Mouse (Mus musculus): ENCODE results near the gene Cnn1.

The Cnn1 gene

GRCm38 (mm10) chr9:22098993-22099696, at the start of gene Cnn1:
Cnn1 (plus strand) TSS chr9:22099216.
- in situ Hi-C loops (cut with MboI, MseI): no loop called here

DNA sequence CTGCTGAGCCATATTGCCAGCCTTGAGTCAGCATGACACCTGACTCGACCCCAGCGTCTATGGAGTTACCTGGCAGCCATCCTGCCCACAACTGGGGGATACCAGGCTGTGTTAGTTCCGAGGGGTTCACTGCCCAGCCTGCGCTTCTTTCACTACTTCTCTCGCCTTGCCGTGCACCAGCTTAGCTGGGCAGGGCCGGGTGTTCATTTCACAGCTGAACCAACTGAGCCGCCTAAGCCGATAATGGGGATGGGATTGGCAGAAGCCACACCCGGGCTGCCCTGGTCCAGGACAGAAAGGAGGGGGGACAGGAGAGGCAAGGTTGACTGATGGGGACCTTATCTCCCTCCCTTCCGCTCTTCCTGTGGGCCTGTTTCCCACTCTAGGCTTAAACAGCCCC, 49.7 kb upstream of the Cnn1 start:
- in situ Hi-C loops (cut with MboI, MseI): no loop called here

DNA sequence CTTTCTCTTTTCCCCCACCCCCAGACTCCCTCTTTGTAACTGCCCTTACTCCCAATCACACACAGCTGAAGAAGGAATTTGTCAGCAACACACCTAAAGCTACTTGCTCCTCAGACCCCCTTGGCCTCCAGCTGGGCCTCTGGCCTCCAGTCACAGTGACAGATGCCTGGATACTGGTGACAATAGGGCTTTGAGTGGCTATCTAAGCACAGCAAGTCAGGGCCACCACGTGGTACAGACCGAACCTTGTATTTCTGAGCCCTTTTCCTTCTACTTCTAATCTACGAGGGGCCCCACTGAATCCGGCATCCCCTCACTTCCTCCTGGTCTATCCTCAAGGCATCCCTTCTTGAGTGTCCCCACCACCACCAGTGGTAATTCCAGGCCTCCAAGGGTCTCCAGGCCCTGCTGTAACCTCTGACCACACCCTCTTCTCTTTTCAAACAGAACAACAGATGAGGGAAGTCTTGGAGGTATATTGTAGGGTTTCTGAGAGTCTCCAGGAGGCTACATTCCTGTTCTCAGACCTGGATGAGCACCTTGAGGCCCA, 49.2 kb upstream of the Cnn1 start:
- in situ Hi-C loops (cut with MboI, MseI): no loop called here

DNA sequence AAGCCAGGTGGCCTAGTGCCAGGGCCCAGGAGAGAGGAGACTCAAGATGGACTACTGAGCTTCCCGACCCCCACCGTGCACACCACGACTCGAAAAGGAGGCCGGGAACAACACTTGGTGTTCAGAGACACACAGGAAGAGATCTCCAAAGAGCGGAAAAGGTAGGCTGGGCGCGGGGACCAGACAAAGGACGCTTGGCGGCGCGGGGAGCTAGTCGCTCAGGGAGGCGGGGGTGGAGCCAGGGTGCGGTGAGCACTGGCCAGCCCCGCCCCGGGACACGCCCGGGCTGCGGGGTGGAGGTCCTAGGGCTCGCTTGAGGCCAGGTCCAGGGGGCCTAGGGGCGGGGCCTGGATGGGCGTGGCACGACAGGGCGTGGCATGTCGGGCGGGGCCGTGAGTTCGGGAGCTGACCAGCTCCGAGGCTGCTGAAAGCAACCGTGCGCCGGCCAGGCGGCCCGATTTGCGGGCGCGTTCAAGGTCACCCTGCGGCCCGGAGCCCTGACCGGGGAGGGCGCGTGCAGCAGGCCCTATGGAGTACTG, 48.6 kb upstream of the Cnn1 start:
- in situ Hi-C loops (cut with MboI, MseI): no loop called here

DNA sequence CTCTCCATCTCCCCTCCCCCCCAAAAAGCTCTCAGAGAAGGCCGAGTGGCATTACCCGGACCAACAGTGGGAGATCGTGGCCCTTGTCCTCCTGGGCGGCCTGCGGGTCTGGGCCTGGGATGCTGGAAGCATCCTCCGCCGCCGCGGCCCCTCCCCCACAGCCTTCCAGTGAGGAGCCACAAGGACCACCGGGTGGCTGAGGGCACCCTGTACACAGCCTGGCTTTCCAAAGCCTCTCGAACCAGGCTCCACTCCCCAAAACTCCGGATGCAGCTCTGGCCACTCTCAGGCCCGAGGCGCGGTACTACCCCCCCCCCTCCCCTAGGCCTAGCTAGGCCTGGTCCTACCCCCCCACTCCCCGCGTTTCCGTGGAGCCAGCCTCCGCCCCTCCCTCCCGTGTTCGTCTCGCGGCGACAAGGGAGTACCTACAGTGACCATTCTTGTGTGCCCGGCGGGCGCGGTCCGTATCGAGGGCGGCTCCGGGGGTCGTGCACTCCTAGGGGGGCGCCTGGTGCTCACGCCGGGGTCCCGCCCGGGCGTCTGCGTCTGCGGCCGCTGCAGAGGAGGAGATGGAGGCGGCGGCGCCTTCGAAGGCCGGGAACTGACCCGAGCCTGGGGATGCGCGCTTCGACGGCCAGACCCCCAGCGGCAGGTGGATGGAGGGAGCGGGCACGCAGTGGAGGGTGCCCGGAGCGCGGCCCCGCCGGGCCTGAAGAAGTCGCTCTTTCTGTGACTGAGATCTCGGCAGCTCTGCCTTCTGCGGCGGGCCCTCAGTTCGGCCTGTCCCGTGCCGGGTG, 47.7 kb upstream of the Cnn1 start:
- in situ Hi-C loops (cut with MboI, MseI): no loop called here

DNA sequence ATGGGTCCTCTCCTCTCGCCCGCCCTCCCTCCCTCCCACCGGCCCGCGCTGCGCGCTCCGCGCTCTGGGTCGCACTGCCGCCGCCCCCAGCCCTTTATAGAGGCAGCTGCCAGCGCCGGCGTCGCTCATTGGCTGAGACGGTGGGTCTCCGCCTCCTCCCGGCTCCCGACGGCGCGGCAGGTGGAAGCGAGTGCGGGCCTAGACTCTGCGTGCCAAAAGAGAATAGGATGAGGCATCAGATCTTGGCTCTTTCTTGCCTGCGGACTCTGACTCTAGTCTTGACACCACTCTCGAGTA, 47.1 kb upstream of the Cnn1 start, which contains the start of gene Elavl3:
Elavl3 (minus strand) TSS at position 66 of the 297 bp plus-strand sequence.
- in situ Hi-C loops (cut with MboI, MseI): no loop called here

DNA sequence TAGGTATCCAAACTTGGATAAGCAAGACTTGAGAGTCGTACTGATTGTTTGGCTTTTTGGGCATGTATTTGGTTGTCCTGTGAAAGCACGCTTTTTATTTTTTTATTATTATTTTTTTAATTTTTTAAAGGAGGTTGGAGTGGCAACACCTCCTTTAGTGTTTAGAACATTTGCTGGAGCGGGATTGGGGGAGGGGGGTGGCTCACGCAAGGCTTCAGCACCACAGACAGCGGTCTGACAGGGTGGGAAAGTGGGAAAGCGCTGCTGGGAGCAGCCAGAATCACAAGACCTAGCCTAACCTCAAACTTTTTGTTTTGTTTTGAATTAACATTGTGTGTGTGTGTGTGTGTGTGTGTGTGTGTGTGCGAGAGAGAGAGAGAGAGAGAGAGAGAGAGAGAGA, 45.4 kb upstream of the Cnn1 start:
- in situ Hi-C loops (cut with MboI, MseI): no loop called here

DNA sequence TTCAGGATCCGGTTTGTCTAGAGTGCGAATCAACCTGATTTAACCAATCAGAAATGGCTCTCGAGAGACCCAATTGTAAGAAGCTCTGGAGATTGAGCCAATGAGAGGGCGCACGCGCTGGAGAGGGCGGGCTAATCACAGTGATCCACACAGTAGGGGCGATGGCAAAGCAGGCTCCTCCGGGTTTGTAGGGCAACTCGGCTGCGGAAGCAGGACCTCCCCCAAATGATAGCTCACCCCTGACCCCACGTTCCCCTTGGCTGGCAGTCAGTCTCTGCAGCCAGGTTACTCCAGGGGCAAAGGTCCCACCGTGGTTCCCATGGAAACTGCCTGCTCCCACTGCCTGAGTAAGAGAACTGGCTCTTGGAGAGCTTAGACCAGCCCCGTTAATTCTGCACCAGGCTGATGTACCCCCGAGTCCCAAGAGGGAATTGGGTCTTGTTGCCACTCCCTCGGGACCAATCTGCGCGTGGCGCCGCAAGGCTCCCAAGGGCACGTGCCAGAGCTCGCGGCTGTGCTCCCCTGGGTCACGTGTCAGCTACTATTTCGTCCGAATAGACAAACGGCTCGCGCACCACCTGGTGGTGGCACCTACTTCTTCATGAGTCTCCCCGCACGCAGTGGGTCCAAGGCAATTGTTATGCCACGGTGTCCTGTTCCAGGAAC, 44.5 kb upstream of the Cnn1 start:
- in situ Hi-C loops (cut with MboI, MseI): no loop called here

DNA sequence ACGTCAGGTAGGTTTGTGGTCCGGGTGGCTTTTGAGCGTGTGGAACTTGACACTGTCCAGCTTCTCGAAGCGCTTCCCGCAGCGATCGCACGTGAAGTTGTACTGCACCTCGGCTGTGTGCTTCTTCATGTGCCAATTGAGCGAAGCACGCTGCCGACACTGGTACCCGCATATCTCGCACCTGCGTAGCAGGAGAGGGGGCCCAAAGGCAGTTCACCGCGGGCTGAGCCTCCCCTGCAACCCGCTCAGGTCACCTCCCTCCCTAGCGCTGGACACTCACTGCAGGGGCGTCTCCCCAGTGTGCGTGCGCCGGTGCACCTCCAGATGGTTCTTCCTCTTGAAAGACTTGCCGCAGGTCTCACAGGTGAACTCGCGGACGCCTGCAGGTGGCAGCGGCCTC, 43.3 kb upstream of the Cnn1 start:
- in situ Hi-C loops (cut with MboI, MseI): no loop called here

GRCm38 (mm10) chr9:22056303-22056910, 42.6 kb upstream of the Cnn1 start:
- in situ Hi-C loops (cut with MboI, MseI): no loop called here

GRCm38 (mm10) chr9:22057031-22057517, 41.9 kb upstream of the Cnn1 start:
- in situ Hi-C loops (cut with MboI, MseI): no loop called here

DNA sequence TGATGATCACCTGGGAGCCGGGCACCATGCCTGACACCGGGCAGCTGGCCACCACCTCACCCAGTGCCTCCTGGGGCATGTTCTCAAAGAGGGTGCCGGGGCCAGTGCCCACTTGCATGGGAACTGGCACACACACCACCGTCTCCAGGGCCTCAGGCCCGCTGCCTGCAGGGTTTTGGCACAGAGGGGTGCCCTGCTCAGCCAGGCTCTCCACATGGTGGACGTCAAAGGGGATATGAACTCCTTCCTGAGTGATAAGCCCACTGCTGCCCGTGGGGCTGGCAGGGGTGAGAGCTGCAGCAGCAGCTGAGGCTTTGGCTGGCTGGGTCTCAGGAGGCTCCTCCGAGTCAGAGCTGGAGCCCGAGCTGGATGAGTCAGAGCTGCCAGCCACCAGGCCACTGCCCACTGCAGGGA, 41.0 kb upstream of the Cnn1 start:
- in situ Hi-C loops (cut with MboI, MseI): no loop called here

DNA sequence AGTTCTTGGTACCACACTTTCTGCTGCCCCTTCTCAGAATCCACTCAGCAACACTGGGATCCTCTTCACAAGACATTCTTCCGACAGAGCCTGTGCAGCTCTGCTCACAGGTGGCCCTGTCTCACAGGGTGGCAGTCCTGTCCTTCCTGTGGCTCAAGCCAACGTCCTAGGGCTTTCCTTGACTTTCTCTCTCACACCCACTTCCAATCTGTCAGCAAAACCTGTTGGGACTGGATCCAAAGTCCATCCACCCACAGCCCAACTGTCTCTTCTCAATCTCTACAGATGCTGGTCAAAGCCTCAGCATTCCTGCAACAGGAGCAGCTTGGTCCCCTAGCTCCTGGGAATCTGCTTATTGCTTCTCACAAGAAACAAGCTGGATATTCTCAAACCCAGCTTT, 37.7 kb upstream of the Cnn1 start:
- in situ Hi-C loops (cut with MboI, MseI): no loop called here

- in situ Hi-C loops (cut with MboI, MseI): no loop called here
Measured at GRCm38 (mm10) chr9:22064341-22064740, 34.7 kb upstream of the Cnn1 start.

DNA sequence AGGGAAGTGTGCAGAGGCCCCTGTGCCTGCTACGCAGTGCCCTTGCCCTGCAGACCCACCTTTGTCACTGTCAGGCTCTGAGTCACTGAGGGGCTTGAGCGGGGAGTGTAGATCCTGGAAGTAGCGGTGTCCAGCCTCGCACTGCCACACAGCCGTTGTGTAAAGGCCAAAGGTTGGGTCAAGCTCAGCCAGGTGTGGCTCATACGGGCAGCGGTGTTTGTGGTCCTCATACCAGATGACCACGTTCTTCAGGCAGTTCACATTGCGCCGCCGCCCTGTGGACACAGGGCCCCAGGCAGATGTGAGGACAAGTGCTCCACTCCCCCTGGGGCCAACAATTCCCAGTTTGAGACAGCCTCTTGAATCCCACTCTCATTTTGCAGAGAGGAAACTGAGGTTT, 33.4 kb upstream of the Cnn1 start:
- in situ Hi-C loops (cut with MboI, MseI): loop anchor here (5.0 kb wide), 1 partner anchor 77 kb away; no protein-coding TSS in a partner anchor

GRCm38 (mm10) chr9:22066433-22066832, 32.6 kb upstream of the Cnn1 start:
- in situ Hi-C loops (cut with MboI, MseI): loop anchor here (5.0 kb wide), 1 partner anchor 76 kb away; no protein-coding TSS in a partner anchor

DNA sequence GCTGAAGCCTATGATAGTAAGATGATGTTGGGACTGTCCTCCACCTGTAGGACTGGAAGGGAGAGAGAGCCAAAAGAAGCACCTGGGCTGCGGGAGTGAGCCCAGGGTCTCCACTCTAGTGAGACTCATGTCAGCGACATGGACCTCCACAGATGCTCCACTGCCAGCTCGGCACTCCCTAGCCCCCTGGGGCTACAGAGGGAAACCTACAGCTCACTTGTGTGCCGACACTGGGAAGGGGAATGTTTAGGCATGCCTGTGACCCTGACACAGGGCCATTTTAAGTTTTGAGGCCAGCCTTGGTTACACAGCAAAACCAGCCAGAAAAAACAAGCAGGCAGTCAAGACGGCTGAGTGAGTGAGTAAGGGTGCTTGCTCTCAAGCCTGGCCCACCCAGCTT, 31.8 kb upstream of the Cnn1 start:
- in situ Hi-C loops (cut with MboI, MseI): loop anchor here (5.0 kb wide), 1 partner anchor 75 kb away; no protein-coding TSS in a partner anchor

GRCm38 (mm10) chr9:22069881-22070553, 29.0 kb upstream of the Cnn1 start:
- in situ Hi-C loops (cut with MboI, MseI): loop anchor here (5.0 kb wide), 1 partner anchor 72 kb away; no protein-coding TSS in a partner anchor

DNA sequence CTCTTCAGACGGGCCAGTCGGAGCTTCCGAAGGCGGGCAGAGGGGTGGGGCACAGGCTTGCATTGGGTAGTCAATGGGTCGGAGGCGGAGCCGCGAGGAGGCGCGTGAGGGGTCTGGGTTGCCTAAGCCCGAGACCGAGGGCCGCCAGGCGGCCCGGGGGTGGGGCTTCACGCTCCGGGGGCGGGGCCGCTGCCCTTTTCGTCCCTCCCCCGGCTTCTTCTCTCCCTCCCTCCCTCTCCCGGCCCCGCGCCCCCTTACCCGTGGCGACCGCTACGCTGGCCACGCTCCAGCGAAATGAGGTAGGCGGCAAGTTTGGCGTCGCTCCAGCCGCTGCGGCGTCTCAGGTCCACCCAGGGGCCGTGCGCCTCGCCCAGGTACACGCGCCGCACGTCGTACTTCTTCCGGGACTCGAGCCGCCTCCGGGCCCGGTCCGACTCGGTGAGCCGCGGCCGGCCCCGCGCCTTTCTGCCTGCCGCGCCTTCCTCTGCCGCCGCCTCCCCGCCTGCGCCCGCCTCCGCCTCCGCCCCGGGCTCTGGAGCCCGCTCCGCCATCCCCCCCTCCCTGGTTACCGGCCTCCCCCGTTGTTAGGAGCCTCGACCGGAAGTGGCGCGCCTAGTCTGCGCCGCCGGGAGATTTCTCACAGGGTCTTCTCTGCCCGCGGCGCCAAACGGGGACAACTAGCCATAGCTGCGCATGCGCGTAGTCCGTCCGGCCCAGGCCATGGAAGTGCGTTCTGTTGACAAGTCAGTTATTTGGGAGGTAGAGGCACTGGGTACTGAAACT, 28.0 kb upstream of the Cnn1 start, which contains the start of the genes Gm49318 and Zfp653:
Gm49318 (minus strand) TSS at position 469 of the 783 bp plus-strand sequence.
Zfp653 (minus strand) TSS at position 586 of the 783 bp plus-strand sequence.
- in situ Hi-C loops (cut with MboI, MseI): no loop called here

- in situ Hi-C loops (cut with MboI, MseI): no loop called here
Measured at GRCm38 (mm10) chr9:22072276-22072675, 26.7 kb upstream of the Cnn1 start.
